Mouse (Mus musculus): ENCODE results near the gene Abhd2. TPM values are rescaled to one million over a fixed set of nuclear protein-coding genes. Genes with fewer than 3 reads are reported as not detected.

Gene Abhd2
- polyA plus RNA-seq, 1 experiment = 12.8 TPM

DNA sequence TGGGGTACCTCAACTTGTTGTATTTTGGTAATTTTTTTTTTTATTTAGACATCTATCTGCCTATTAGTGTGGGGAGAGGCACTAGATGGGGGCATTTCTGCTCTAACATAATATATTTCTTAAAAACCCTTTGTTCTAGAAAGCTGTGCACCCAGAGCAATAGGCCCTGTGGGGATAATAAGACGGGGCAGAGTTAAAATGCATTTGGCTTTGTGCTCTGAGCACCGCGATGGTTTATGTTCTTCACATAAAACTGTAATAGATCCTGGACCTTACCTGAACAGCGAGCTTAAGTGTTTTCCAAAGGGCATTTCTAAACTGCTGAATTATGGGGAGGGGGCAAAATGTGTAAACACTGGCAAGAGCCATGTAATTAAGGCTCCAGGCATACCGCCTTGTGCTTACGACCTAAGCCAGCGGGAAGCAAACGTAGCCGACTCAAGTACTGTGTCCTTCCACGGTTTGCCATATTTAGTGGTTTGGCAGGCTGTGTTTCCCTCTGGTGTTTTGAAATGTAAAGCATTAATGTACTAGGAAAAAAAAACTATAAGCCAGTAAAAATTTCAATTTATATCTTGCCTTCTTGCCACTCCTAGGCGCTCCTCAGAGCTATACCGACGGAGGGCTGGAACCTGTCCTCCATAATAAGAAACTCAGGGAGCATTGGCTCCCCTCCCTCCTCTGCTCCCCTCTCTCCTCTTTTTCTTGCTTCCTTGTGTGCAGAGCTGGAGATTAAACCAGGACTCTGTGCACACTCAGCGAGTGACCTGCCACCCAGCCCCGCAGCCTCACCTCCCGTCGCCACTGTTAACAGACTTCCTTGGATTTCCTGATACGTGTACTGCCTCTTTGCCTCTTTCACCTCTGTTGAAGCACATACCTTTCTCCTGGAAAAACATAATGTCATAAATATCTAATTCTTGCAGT is 141.7 kb downstream of the Abhd2 start:
- no peak for DNase-seq (ENCODE audit: low read depth in 1 of 2, low spot score in 2 of 2)
- 96% methylated on average over 18 of the region's 18 CpGs for WGBS
- TF ChIP-seq POLR2A (IDR thresholded peaks at IDR 0.05; ENCODE audit: low read depth, low read length) (no peak), CTCF (IDR thresholded peaks at IDR 0.05; ENCODE audit: extremely low read depth, insufficient read depth, insufficient read length, insufficient replicate concordance) (no peak)
- Histone ChIP-seq H3K4me3 (ENCODE audit: extremely low read depth, insufficient read depth, insufficient read length) (no peak overlapping the region), H3K4me1 (ENCODE audit: control insufficient read depth, insufficient read depth, insufficient read length) (no peaks in the 10 kb centered on the region), H3K36me3 (ENCODE audit: control insufficient read depth, insufficient read depth, low read length) (peaks cover 2% of the 10 kb centered on the region; the same call in 1 of the 2 replicates), H3K27me3 (ENCODE audit: control insufficient read depth, insufficient read depth, low read length) (no peaks in the 10 kb centered on the region), H3K27ac (ENCODE audit: insufficient read depth, low read length) (no peak overlapping the region)

Other genes starting within 250 kb of the Abhd2 start
- 0.02 TPM in 1 of 2 replicates, not detected in the other for gene Acan, start 219.7 kb upstream of the Abhd2 start, polyA plus RNA-seq (2012; rRNA removed)
- gene Hapln3, start 142.2 kb upstream of the Abhd2 start, polyA plus RNA-seq (2012; rRNA removed) = 0.90 and 1.5 TPM in 2 replicates
- gene Mfge8, start 124.1 kb upstream of the Abhd2 start, polyA plus RNA-seq (2012; rRNA removed) = 799 and 1,110 TPM in 2 replicates
- gene Rlbp1, start 113.8 kb downstream of the Abhd2 start, polyA plus RNA-seq (2012; rRNA removed) = not detected in 2 replicates
- 0.99 and 2.4 TPM in 2 replicates for gene Fanci, start 118.7 kb downstream of the Abhd2 start, polyA plus RNA-seq (2012; rRNA removed)
- 53.8 and 54.6 TPM in 2 replicates for gene Polg, start 193.2 kb downstream of the Abhd2 start, polyA plus RNA-seq (2012; rRNA removed)

Data from spleen, adult 2 months (tissue).